Comparison of ENCODE assay signal across 9 mouse cellular contexts in genomic region chr4:120369861-120370366, GRCm38 (mm10). TPM values are rescaled to one million over a fixed set of nuclear protein-coding genes. Genes with fewer than 3 reads are reported as not detected.
A peak's percentile ranks its signal among the peaks of the same experiment; 100 is the strongest.
DNase-seq lines count a peak whose midpoint lies in the region; ATAC-seq lines count a peak whose summit lies in the region.
"Had no signal": no experiment of that assay in that cellular context is flagged by ENCODE, and none has a peak within 500 bp of the region (broad histone marks: within the 10 kb centered on the region; RNA-seq: fewer than 3 reads in every experiment).

No protein-coding gene starts in this region.

- 0 out of 2 replicates have a peak overlapping the region, but pooled peaks have one; percentile 15 for H3K4me2 ChIP-seq in liver, embryonic 12.5 days
- H3K4me2 ChIP-seq in liver, embryonic 11.5 days: no peak overlapping the region; the same call in 1 of the 2 replicates
- peak overlapping the region; percentile 11; the same call in 1 of the 2 replicates for H3K4me2 ChIP-seq in forebrain, embryonic 15.5 days (replicated peaks)

- DNase-seq in liver, embryonic 11.5 days (ENCODE audit: low spot score): no peak
- DNase-seq in left cerebral cortex, postnatal 4 days: peak; percentile 45
- peak; percentile 62 for DNase-seq in retina, embryonic 14.5 days (ENCODE audit: low spot score)
- no peak for DNase-seq in spleen, postnatal 10 days (ENCODE audit: low spot score in 2 of 2)
- no peak for DNase-seq in embryo, embryonic 9.5 days (ENCODE audit: extremely low spot score)
- DNase-seq in cerebellum, postnatal 25 days: no peak

- H3K9me3 ChIP-seq in liver, embryonic 12.5 days (replicated peaks): no peaks in the 10 kb centered on the region
- H3K9me3 ChIP-seq in liver, embryonic 11.5 days (ENCODE audit: control insufficient read depth, low read length): no peaks in the 10 kb centered on the region
- H3K9me3 ChIP-seq in forebrain, embryonic 15.5 days: no peaks in the 10 kb centered on the region

- no peak overlapping the region for H3K4me3 ChIP-seq in liver, embryonic 12.5 days
- H3K4me3 ChIP-seq in liver, embryonic 11.5 days (ENCODE audit: low read depth, low read length): no peak overlapping the region
- no peak overlapping the region for H3K4me3 ChIP-seq in forebrain, embryonic 15.5 days

- 43% methylated on average over 10 of the region's 10 CpGs for WGBS in liver, embryonic 12.5 days (ENCODE audit: insufficient replicate concordance)
- WGBS in liver, embryonic 11.5 days: 43% methylated on average over 10 of the region's 10 CpGs
- 7% methylated on average over 10 of the region's 10 CpGs for WGBS in forebrain, embryonic 15.5 days

- H3K9ac ChIP-seq in liver, embryonic 12.5 days: no peak overlapping the region
- no peak overlapping the region for H3K9ac ChIP-seq in liver, embryonic 11.5 days (ENCODE audit: low read depth, low read length)
- no peak overlapping the region for H3K9ac ChIP-seq in forebrain, embryonic 15.5 days (replicated peaks)
- H3K9ac ChIP-seq: liver, embryonic 14.5 days had no signal

- no peak overlapping the region for H3K27ac ChIP-seq in liver, embryonic 12.5 days
- no peak overlapping the region for H3K27ac ChIP-seq in liver, embryonic 11.5 days (ENCODE audit: low read depth, low read length)
- peak overlapping the region; percentile 29; the same call in 1 of the 2 replicates for H3K27ac ChIP-seq in forebrain, embryonic 15.5 days (replicated peaks)
- H3K27ac ChIP-seq: liver, embryonic 14.5 days had no signal

- no peaks in the 10 kb centered on the region for H3K4me1 ChIP-seq in liver, embryonic 12.5 days
- no peaks in the 10 kb centered on the region for H3K4me1 ChIP-seq in liver, embryonic 11.5 days (replicated peaks; ENCODE audit: control insufficient read depth, insufficient read depth, low read length)
- peaks cover 38% of the 10 kb centered on the region for H3K4me1 ChIP-seq in forebrain, embryonic 15.5 days

- intact Hi-C loops in left cerebral cortex, postnatal 4 days (cut with DNase I): loop anchor here (5.0 to 10.0 kb wide), 2 partner anchors 143 to 235 kb away; no protein-coding TSS in a partner anchor

- no peaks in the 10 kb centered on the region for H3K36me3 ChIP-seq in liver, embryonic 12.5 days
- H3K36me3 ChIP-seq in liver, embryonic 11.5 days (ENCODE audit: control insufficient read depth, insufficient read depth, low read length): no peaks in the 10 kb centered on the region
- no peaks in the 10 kb centered on the region for H3K36me3 ChIP-seq in forebrain, embryonic 15.5 days

- no peak for ATAC-seq in liver, embryonic 12.5 days
- no peak for ATAC-seq in liver, embryonic 11.5 days (replicated peaks; ENCODE audit: low FRiP score)
- ATAC-seq in forebrain, embryonic 15.5 days (replicated peaks): peak; percentile 51

- peaks cover 32% of the 10 kb centered on the region for H3K27me3 ChIP-seq in liver, embryonic 12.5 days (replicated peaks)
- peaks cover 3% of the 10 kb centered on the region; the same call in 1 of the 2 replicates for H3K27me3 ChIP-seq in liver, embryonic 11.5 days (replicated peaks; ENCODE audit: control insufficient read depth, insufficient read depth, low read length)
- H3K27me3 ChIP-seq in forebrain, embryonic 15.5 days: no peaks in the 10 kb centered on the region

RNA-seq across cellular contexts. Expression of gene Scmh1, which starts 35.2 kb away (rescaled TPM):
- polyA plus RNA-seq in liver, embryonic 12.5 days (2016; fragmentation: Nextera tagmentation; extraction: Ambion mirVana): 20.0 and 21.4 TPM in 2 replicates
- 22.6 and 33.8 TPM in 2 replicates for polyA plus RNA-seq in liver, embryonic 11.5 days (2014; fragmentation: Nextera tagmentation; extraction: Ambion mirVana)
- polyA plus RNA-seq in forebrain, embryonic 15.5 days (2015; fragmentation: Nextera tagmentation; extraction: Ambion mirVana): 65.8 and 72.4 TPM in 2 replicates
- total RNA-seq in left cerebral cortex, postnatal 4 days (2021): 100 to 1,000 TPM; 126 to 134 TPM

Comparison
In these comparisons a context has a peak if more than half of its experiments do, and no peak if none do; other contexts are left out.
1. DNase-seq: peak in left cerebral cortex, postnatal 4 days (single experiment) and retina, embryonic 14.5 days (single experiment); none in liver, embryonic 11.5 days (single experiment), spleen, postnatal 10 days (0 of 2), embryo, embryonic 9.5 days (single experiment) and cerebellum, postnatal 25 days (0 of 2).